ENCODE assay signal across 8 mouse cellular contexts in genomic region chr1:180640605-180641125, GRCm38 (mm10). TPM values are rescaled to one million over a fixed set of nuclear protein-coding genes. Genes with fewer than 3 reads are reported as not detected.
DNase-seq lines count a peak whose midpoint lies in the region; ATAC-seq and TF ChIP-seq lines count a peak whose summit lies in the region.

No protein-coding gene starts in this region.

- H3K27ac ChIP-seq in hindbrain, embryonic 15.5 days (replicated peaks), result peak overlapping the region; percentile 90
- H3K27ac ChIP-seq in spleen, adult 2 months (ENCODE audit: insufficient read depth, low read length), result no peak overlapping the region

- H3K9ac ChIP-seq in hindbrain, embryonic 15.5 days, result peak overlapping the region; percentile 77

- H3K27me3 ChIP-seq in hindbrain, embryonic 15.5 days, result no peaks in the 10 kb centered on the region
- no peaks in the 10 kb centered on the region for H3K27me3 ChIP-seq in spleen, adult 2 months (ENCODE audit: control insufficient read depth, insufficient read depth, low read length)

- peak; percentile 14 for DNase-seq in right cerebral cortex, postnatal 14 days
- DNase-seq in right cerebral cortex, adult 18-20 months, result no peak
- peak; percentile 51 for DNase-seq in c-Kit-positive CD71-positive TER-119-positive erythroid progenitor cells, embryonic 14.5 days (ENCODE audit: low spot score)
- DNase-seq in gastrocnemius, adult 18-20 months (ENCODE audit: low spot score), result peak; percentile 18
- peak; percentile 44 for DNase-seq in left cerebral cortex, postnatal 4 days
- DNase-seq in spleen, adult 2 months (ENCODE audit: low read depth in 1 of 2, low spot score in 2 of 2), result peak in 1 of 2 experiments; percentile 14

- H3K9me3 ChIP-seq in hindbrain, embryonic 15.5 days, result no peaks in the 10 kb centered on the region

- H3K36me3 ChIP-seq in hindbrain, embryonic 15.5 days, result no peaks in the 10 kb centered on the region
- H3K36me3 ChIP-seq in spleen, adult 2 months (ENCODE audit: control insufficient read depth, insufficient read depth, low read length), result no peaks in the 10 kb centered on the region

- peaks cover 22% of the 10 kb centered on the region for H3K4me1 ChIP-seq in hindbrain, embryonic 15.5 days (replicated peaks)
- 0 out of 2 replicates have a peak, but pooled peaks cover 2% of the 10 kb centered on the region for H3K4me1 ChIP-seq in spleen, adult 2 months (ENCODE audit: control insufficient read depth, insufficient read depth, insufficient read length)

- peak; percentile 52 for ATAC-seq in hindbrain, embryonic 15.5 days (ENCODE audit: low FRiP score, low read depth)
- ATAC-seq in megakaryocyte progenitor cell, adult 5-6 weeks (replicated peaks; ENCODE audit: poor library complexity), result peak; percentile 37

- TF ChIP-seq CTCF in spleen, adult 2 months (IDR thresholded peaks at IDR 0.05; ENCODE audit: extremely low read depth, insufficient read depth, insufficient read length, insufficient replicate concordance), result no peak

- TF ChIP-seq POLR2A in spleen, adult 2 months (IDR thresholded peaks at IDR 0.05; ENCODE audit: low read depth, low read length), result no peak

- H3K4me3 ChIP-seq in hindbrain, embryonic 15.5 days, result peak overlapping the region; percentile 86
- peak overlapping the region; percentile 97 for H3K4me3 ChIP-seq in spleen, adult 2 months (ENCODE audit: extremely low read depth, insufficient read depth, insufficient read length)

- 0% methylated on average over 53 of the region's 61 CpGs for WGBS in hindbrain, embryonic 15.5 days
- under 1% methylated on average over 58 of the region's 61 CpGs for WGBS in spleen, adult 2 months

- H3K4me2 ChIP-seq in hindbrain, embryonic 15.5 days, result peak overlapping the region; percentile 85

- intact Hi-C loops in left cerebral cortex, postnatal 4 days (cut with DNase I), result no loop called here

RNA-seq across cellular contexts. Expression of gene Lin9, which starts 0.3 kb away (rescaled TPM):
- total RNA-seq in gastrocnemius, adult 18-20 months (2021), result 1 to 10 TPM; 2.7 to 3.3 TPM
- 8.9 and 9.5 TPM in 2 replicates for polyA plus RNA-seq in hindbrain, embryonic 15.5 days (2015; fragmentation: Nextera tagmentation; extraction: Ambion mirVana)
- 1 to 10 TPM; 5.8 to 6.9 TPM for total RNA-seq in left cerebral cortex, postnatal 4 days (2021)
- 26.6 and 31.1 TPM in 2 replicates for total RNA-seq in megakaryocyte progenitor cell, adult 5-6 weeks (2015)
- 31.4 and 41.9 TPM in 2 replicates for total RNA-seq in megakaryocyte progenitor cell, adult 5-6 weeks (2017)
- polyA plus RNA-seq in spleen, adult 2 months (2012; rRNA removed), result 3.8 and 3.9 TPM in 2 replicates

RNA-seq across cellular contexts. Expression of gene Mixl1, which starts 56.2 kb away (rescaled TPM):
- total RNA-seq in gastrocnemius, adult 18-20 months (2021), result not detected
- polyA plus RNA-seq in hindbrain, embryonic 15.5 days (2015; fragmentation: Nextera tagmentation; extraction: Ambion mirVana), result 0.10 TPM in 1 of 2 replicates, not detected in the other
- not detected for total RNA-seq in left cerebral cortex, postnatal 4 days (2021)
- total RNA-seq in megakaryocyte progenitor cell, adult 5-6 weeks (2015), result not detected in 2 replicates
- not detected in 2 replicates for total RNA-seq in megakaryocyte progenitor cell, adult 5-6 weeks (2017)
- polyA plus RNA-seq in spleen, adult 2 months (2012; rRNA removed), result 0.04 TPM in 1 of 2 replicates, not detected in the other
